Mouse (Mus musculus) liver, adult 2 months (tissue): ENCODE results near the gene Spen.

Experiments
- CTCF ChIP-seq: fragments of 200-500 bp; IDR thresholded peaks from 2 replicates; pipeline ENCODE4 v1.5.1; 2011; ENCODE audit warnings: low read depth, low read length, control low read depth
- POLR2A ChIP-seq: fragments of 200-500 bp; IDR thresholded peaks from 2 replicates; pipeline ENCODE4 v1.6.1; 2011; ENCODE audit warnings: low read length, control low read depth; ENCODE audit not compliant: insufficient read depth; ENCODE audit errors: extremely low read depth

GRCm38 (mm10) chr4:141451916-141452450 lies 86.4 kb downstream of the Spen start:
- TF ChIP-seq POLR2A (no peak), CTCF (no peak)
